Mouse (Mus musculus): ENCODE data around the gene Ahcyl1.

- TF ChIP-seq CTCF (conservative IDR thresholded peaks at IDR 0.05 in 1 of 2, IDR thresholded peaks at IDR 0.05 in 1 of 2; ENCODE audit: low read depth in 2 of 2, low read length in 2 of 2) (no peak), POLR2A (IDR thresholded peaks at IDR 0.05; ENCODE audit: low read depth, low read length) (no peak), MXI1 (IDR thresholded peaks at IDR 0.05; ENCODE audit: low read depth, low read length) (no peak), USF1 (IDR thresholded peaks at IDR 0.05; ENCODE audit: low read depth, low read length) (no peak), ZC3H11A (IDR thresholded peaks at IDR 0.05; ENCODE audit: low read depth, low read length) (no peak), EP300 (IDR thresholded peaks at IDR 0.05; ENCODE audit: low read length) (no peak), POLR2AphosphoS2 (IDR thresholded peaks at IDR 0.05; ENCODE audit: low read depth, low read length) (no peak), TCF12 (IDR thresholded peaks at IDR 0.05; ENCODE audit: low read depth, low read length) (no peak)
Measured at GRCm38 (mm10) chr3:107624424-107624823, 71.9 kb downstream of the Ahcyl1 start.
